Mouse (Mus musculus) midbrain, embryonic 14.5 days (tissue): ENCODE measurements around the gene Sowahb. TPM values are rescaled to one million over a fixed set of nuclear protein-coding genes. Genes with fewer than 3 reads are reported as not detected.
"Not testable (repeated sequence)": the region's sequence is repeated elsewhere in the genome, so short reads cannot be mapped to it uniquely, and the experiment has no call there.

Source experiments
- ATAC-seq: fragments of 200-750 bp; cut with Nextera tagmentation; 2 replicates; pipeline ENCODE4 v1.8.0; 2017; ENCODE audit warnings: moderate number of reproducible peaks, moderate library complexity; ENCODE audit not compliant: low FRiP score, low TSS enrichment
- DNase-seq: peaks from one replicate; pipeline ENCODE4 v3.0.0-alpha.2; 2015
- H3K27ac ChIP-seq: fragments of 300-500 bp; sonication (generic); replicated peaks from 2 replicates; pipeline ENCODE4 v1.5.1; 2014; ENCODE audit warnings: mild to moderate bottlenecking, low read depth, low read length, moderate library complexity
- H3K27me3 ChIP-seq: fragments of 300-500 bp; sonication (generic); 2 replicates; pipeline ENCODE4 v1.6.1; 2014; ENCODE audit warnings: low read length, control low read depth, mixed read lengths; ENCODE audit not compliant: control insufficient read depth, insufficient read depth
- H3K36me3 ChIP-seq: fragments of 300-500 bp; sonication (generic); 2 replicates; pipeline ENCODE4 v1.6.1; 2014; ENCODE audit warnings: low read length, control low read depth; ENCODE audit not compliant: control insufficient read depth, insufficient read depth
- H3K4me1 ChIP-seq: fragments of 300-500 bp; sonication (generic); 2 replicates; pipeline ENCODE4 v1.6.1; 2014; ENCODE audit warnings: mild to moderate bottlenecking, antibody characterized with exemption, low read length, control low read depth; ENCODE audit not compliant: control insufficient read depth, insufficient read depth
- H3K4me2 ChIP-seq: fragments of 300-500 bp; sonication (generic); 2 replicates; pipeline ENCODE4 v1.6.1; 2014; ENCODE audit warnings: mild to moderate bottlenecking, low read length, moderate library complexity
- H3K4me3 ChIP-seq: fragments of 300-500 bp; sonication (generic); replicated peaks from 2 replicates; pipeline ENCODE4 v1.5.1; 2014; ENCODE audit warnings: low read depth, low read length
- H3K9ac ChIP-seq: fragments of 300-500 bp; sonication (generic); replicated peaks from 2 replicates; pipeline ENCODE4 v1.6.1; 2014; ENCODE audit warnings: mild to moderate bottlenecking, low read length, moderate library complexity
- H3K9me3 ChIP-seq: fragments of 300-500 bp; sonication (generic); 2 replicates; pipeline ENCODE4 v1.6.1; 2016; ENCODE audit warnings: low read length, control low read depth, mixed read lengths; ENCODE audit not compliant: control insufficient read depth
- WGBS: fragments of 180-500 bp; shearing (Covaris S2); extraction: QIAGEN DNeasy Blood & Tissue Kit; methylation state at CpG from one replicate; pipeline ENCODE4 v1.1.7; 2014; 5-methylcytosine and 5-hydroxymethylcytosine counted together
- polyA plus RNA-seq: library from polyadenylated mRNA; unstranded; fragments of >200 nt; fragmentation: Nextera tagmentation; extraction: Ambion mirVana; gene quantifications from 2 replicates; pipeline ENCODE4 v1.2.1, GENCODE M21; 2014

Sowahb gene
- polyA plus RNA-seq, 1 experiment from 2014 or later: not detected

DNA sequence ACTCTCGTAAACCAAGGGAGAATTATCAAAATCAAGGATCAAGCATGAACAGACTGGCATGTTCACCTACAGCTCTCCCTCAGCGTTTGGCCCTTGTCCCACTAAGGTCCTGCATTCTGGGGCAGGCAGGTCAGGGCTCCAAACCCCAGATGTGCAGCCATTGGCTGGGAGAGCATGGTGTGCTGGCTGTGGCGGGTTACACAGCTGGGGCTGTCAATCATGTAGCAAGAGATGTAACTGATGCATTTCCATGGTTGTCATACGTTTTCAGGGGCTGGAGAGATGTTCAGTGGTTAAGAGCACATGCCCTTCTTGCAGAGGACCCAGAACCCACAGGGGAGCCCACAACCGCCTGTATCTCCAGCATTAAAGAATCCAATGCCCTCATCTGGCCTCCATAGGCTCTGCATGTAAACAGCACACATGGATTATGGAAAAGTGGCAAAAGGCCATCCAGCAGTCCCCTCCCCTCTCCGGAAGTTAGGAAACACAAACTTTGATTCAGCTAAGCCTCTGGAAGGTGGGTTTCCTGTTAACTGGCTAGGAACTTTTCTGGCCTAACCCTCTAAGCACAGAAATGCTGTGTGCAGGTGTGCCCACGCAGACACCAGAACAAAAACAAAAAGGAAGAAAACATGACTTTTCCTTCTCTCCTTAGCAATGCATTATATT, 22.6 kb downstream of the Sowahb start:
- ATAC-seq (no peak), DNase-seq (no peak)
- no peak overlapping the region for H3K4me3 ChIP-seq
- H3K9me3 ChIP-seq: no peaks in the 10 kb centered on the region
- no peaks in the 10 kb centered on the region for H3K27me3 ChIP-seq
- H3K9ac ChIP-seq: no peak overlapping the region
- 49% methylated on average over 7 of the region's 7 CpGs for WGBS
- H3K27ac ChIP-seq: no peak overlapping the region
- H3K4me1 ChIP-seq: no peaks in the 10 kb centered on the region
- no peak overlapping the region for H3K4me2 ChIP-seq
- no peaks in the 10 kb centered on the region for H3K36me3 ChIP-seq

DNA sequence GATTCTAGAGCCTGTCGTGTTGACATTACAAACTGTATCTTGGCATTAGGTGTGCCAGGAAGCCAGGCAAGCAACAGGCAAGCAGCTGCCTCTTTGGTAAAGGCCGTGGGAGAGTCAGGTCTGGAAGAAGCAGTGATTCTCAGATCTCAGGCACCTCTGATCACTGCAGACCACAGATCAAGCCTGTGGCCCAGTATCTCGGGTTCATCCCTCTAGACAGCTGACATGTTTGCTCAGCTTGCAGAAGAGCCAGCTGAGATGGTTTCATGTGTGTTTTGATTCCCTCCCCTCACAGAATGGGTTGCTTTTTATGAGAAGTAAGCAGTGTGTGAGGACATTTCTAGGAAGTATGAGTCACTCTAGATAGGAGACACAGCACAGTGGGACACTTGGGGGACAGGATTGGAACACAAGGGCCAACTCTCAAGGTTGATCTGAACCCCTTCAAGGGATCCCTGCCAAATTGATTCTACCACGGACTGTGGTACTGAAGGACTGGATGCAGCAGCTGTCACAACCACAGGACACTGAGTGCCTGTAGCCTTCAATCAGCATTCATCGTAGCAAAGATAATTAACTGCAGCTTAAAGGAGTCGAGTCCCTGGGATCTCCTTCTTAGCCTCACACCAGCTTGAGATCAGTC, 24.7 kb downstream of the Sowahb start:
- Histone ChIP-seq H3K27me3 (no peaks in the 10 kb centered on the region), H3K4me2 (no peak overlapping the region), H3K4me1 (no peaks in the 10 kb centered on the region), H3K36me3 (no peaks in the 10 kb centered on the region), H3K9ac (no peak overlapping the region), H3K9me3 (no peaks in the 10 kb centered on the region), H3K4me3 (no peak overlapping the region), H3K27ac (no peak overlapping the region)
- 65% methylated on average over 6 of the region's 6 CpGs for WGBS
- DNase-seq (no peak), ATAC-seq (no peak)

DNA sequence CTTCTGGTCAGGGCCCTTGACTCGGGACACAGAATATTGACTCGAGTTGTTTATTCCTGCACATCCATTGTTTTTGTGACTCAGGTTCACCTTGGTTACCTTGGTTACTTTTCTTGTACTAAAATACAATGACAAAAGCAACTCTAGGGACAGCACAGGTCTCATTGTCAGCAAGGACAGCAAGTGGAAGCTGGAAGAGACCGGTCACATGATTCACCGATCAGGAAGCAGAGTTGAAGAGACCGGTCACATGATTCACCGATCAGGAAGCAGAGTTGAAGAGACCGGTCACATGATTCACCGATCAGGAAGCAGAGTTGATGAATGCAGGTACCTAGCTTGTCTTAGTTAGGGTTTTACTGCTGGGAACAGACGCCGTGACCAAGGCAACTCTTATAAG, 25.6 kb downstream of the Sowahb start:
- not testable (repeated sequence) for H3K4me1 ChIP-seq, H3K9me3 ChIP-seq, DNase-seq, H3K27ac ChIP-seq, H3K9ac ChIP-seq, ATAC-seq, H3K4me3 ChIP-seq, H3K36me3 ChIP-seq, H3K27me3 ChIP-seq, H3K4me2 ChIP-seq
- 96% methylated on average over 10 of the region's 10 CpGs for WGBS

DNA sequence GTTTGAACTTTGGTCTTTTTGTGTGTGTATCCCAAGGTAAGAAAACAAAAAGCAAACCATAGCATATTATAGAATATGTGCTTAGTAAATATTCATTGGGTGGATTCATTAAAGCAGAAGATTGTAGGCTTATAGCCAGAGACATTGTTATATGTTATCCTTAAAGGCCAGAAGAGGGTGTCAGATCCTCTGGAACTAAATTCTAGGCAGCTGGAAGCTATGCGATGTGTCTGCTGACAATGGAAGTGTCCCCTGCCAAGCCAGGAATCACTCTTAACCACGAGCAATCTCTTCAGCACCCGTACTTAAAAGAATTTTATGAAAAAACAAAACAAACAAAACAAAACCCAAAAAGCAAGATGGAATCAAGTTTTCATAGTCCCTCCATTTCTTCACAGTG, 27.1 kb downstream of the Sowahb start:
- Histone ChIP-seq H3K27ac (no peak overlapping the region), H3K27me3 (no peaks in the 10 kb centered on the region), H3K36me3 (no peaks in the 10 kb centered on the region), H3K4me1 (no peaks in the 10 kb centered on the region), H3K9me3 (no peaks in the 10 kb centered on the region), H3K4me2 (no peak overlapping the region), H3K9ac (no peak overlapping the region), H3K4me3 (no peak overlapping the region)
- 81% methylated on average over 3 of the region's 3 CpGs for WGBS
- DNase-seq (no peak), ATAC-seq (no peak)

DNA sequence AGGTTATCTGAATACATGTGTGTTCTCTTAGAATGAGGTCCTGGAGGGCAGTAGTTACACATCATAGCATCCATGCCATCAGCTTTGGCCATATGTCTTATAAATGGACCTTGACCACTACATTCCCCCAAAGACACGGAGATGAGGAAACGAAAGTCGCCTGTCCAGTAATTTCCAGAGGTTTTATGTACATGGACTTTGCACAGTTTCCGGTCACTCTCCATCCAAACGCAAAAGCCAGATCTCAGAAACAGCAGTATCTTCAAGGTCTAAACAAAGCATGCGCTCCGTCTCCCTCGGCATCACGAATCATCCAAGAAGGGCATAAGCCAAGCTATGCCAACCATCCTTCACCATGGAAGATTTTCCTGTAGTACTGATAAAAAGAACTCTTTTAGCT, 36.6 kb downstream of the Sowahb start:
- H3K4me1 ChIP-seq: no peaks in the 10 kb centered on the region
- no peaks in the 10 kb centered on the region; the same call in 1 of the 2 replicates for H3K27me3 ChIP-seq
- no peak overlapping the region for H3K4me2 ChIP-seq
- ATAC-seq (no peak), DNase-seq (no peak)
- no peaks in the 10 kb centered on the region for H3K9me3 ChIP-seq
- H3K27ac ChIP-seq: no peak overlapping the region
- no peak overlapping the region for H3K4me3 ChIP-seq
- WGBS: 95% methylated on average over 9 of the region's 9 CpGs
- no peak overlapping the region for H3K9ac ChIP-seq
- no peaks in the 10 kb centered on the region for H3K36me3 ChIP-seq

DNA sequence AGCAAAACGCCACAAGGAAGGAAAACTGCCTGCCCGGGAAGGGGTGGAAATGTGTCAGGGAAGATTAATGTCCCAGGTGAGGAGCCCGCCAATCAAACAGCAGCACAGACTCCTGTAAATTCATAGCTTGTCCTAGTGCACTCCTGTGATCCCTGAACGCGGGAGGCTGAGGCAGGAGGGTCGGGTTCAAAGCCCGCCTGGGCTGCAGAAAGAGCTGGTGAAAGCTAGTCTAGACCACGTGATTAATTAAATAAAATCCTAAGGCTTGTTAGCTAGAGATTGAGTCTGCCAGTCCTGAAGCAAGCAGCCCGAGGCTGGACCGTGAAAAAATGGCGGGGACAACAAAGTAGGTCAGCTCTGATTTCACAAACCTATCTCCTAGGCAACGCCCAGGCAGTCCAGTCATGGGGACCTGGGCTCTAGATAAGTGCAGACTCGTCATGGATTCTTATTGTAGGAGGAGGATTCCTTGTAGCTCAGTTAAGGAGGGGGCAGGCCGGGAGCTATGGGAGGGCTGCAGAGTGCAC, 38.9 kb downstream of the Sowahb start:
- H3K4me2 ChIP-seq: peak overlapping the region; percentile 31
- no peak overlapping the region for H3K9ac ChIP-seq
- ATAC-seq: no peak
- H3K27me3 ChIP-seq: no peaks in the 10 kb centered on the region; the same call in 1 of the 2 replicates
- DNase-seq: peak; percentile 19
- no peak overlapping the region for H3K27ac ChIP-seq
- 36% methylated on average over 14 of the region's 14 CpGs for WGBS
- H3K4me3 ChIP-seq: no peak overlapping the region
- H3K36me3 ChIP-seq: no peaks in the 10 kb centered on the region
- no peaks in the 10 kb centered on the region for H3K9me3 ChIP-seq
- H3K4me1 ChIP-seq: no peaks in the 10 kb centered on the region

DNA sequence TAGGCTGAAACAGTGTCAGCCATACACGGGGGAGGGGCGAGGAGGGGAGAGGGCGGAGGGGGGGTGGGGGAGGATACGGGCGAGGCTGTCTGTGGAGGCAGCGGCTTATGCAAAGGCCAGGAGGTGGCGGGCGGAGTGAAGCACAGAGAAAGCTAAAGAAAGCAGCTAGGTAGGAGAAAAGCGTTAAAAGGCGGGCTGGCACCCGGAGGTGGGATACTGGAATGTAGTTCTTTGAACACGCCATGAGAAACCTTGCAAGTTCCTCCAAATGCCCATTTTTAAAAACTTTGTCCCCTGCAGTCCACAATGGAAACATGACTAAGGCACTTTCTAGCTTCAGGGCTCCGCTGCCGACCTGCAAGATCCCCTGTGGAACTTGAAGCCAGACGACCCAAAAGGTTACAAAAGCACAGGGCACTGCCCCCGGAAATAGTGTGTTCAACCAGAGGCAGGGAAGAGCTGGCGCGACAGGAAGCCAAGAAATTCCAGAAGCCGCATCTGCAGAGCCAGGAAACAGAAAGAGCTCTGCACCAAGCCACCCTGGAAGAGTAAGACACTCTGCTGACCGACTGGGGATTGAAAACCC, 39.5 kb downstream of the Sowahb start:
- WGBS: 10% methylated on average over 20 of the region's 20 CpGs
- Histone ChIP-seq H3K27ac (no peak overlapping the region), H3K9me3 (no peaks in the 10 kb centered on the region), H3K4me3 (no peak overlapping the region; the same call in 1 of the 2 replicates), H3K4me1 (no peaks in the 10 kb centered on the region), H3K4me2 (peak overlapping the region; percentile 31), H3K27me3 (no peaks in the 10 kb centered on the region; the same call in 1 of the 2 replicates), H3K36me3 (no peaks in the 10 kb centered on the region), H3K9ac (0 out of 2 replicates have a peak overlapping the region, but pooled peaks have one; percentile 12)
- ATAC-seq (no peak), DNase-seq (peak; percentile 59)

DNA sequence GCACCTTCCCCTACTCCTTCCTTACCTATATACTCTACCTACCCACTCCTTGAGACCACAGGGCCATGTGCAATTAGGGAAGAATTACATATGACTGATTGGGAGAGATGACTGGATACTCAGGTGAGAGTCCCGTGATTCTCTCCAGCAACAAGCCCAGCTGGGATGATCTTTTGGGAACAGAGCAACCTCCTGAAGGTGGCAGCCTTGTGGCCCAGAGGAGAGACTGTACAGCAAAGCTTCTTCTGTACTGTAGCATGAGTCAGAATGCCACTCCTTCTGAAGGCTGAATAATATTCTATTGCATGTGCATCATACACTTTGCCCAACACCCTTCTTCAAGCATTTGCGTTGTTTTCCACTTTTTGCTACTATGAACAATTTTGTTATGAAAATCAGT, 42.2 kb downstream of the Sowahb start:
- H3K27me3 ChIP-seq: no peaks in the 10 kb centered on the region; the same call in 1 of the 2 replicates
- ATAC-seq (no peak), DNase-seq (no peak)
- no peaks in the 10 kb centered on the region for H3K4me1 ChIP-seq
- H3K4me2 ChIP-seq: no peak overlapping the region
- no peak overlapping the region for H3K27ac ChIP-seq
- WGBS: 88% methylated on average over 2 of the region's 2 CpGs
- H3K36me3 ChIP-seq: no peaks in the 10 kb centered on the region
- no peak overlapping the region for H3K9ac ChIP-seq
- no peak overlapping the region for H3K4me3 ChIP-seq
- no peaks in the 10 kb centered on the region for H3K9me3 ChIP-seq
